Mouse (Mus musculus): ENCODE measurements at regions not wholly inside any gene's neighbourhood (a gene's known extent, or its start where the extent isn't known, plus 50 kb on each side); places are given as distances from the start of the nearest gene placed in this dataset.

GRCm38 (mm10) chr12:27496826-27497557, 154.6 kb upstream of the Sox11 start:
- ATAC-seq (replicated peaks; ENCODE audit: low FRiP score, low read depth), result no peak
- TF ChIP-seq CTCF (IDR thresholded peaks at IDR 0.05; ENCODE audit: low read depth), result no peak
- Histone ChIP-seq H3K36me3 (ENCODE audit: insufficient read depth, low read length) (no peaks in the 10 kb centered on the region), H3K4me1 (replicated peaks; ENCODE audit: insufficient read depth, low read length) (no peaks in the 10 kb centered on the region), H3K9me3 (replicated peaks; ENCODE audit: low read length) (no peaks in the 10 kb centered on the region), H3K4me3 (replicated peaks; ENCODE audit: low read depth, low read length) (no peak overlapping the region), H3K27ac (no peak overlapping the region), H3K4me2 (ENCODE audit: low read length) (no peak overlapping the region), H3K9ac (ENCODE audit: low read depth, low read length) (no peak overlapping the region), H3K27me3 (ENCODE audit: insufficient read depth, low read length) (no peaks in the 10 kb centered on the region)
- 65% methylated on average over 6 of the region's 6 CpGs for WGBS
- DNase-seq (ENCODE audit: low spot score), result no peak

- DNase-seq (ENCODE audit: low spot score) (peak; percentile 61), ATAC-seq (replicated peaks; ENCODE audit: low FRiP score, low read depth) (peak; percentile 65; the same call in 1 of the 2 replicates)
- Histone ChIP-seq H3K4me2 (ENCODE audit: low read length) (no peak overlapping the region), H3K9ac (ENCODE audit: low read depth, low read length) (no peak overlapping the region), H3K4me1 (replicated peaks; ENCODE audit: insufficient read depth, low read length) (no peaks in the 10 kb centered on the region), H3K36me3 (ENCODE audit: insufficient read depth, low read length) (no peaks in the 10 kb centered on the region), H3K9me3 (replicated peaks; ENCODE audit: low read length) (no peaks in the 10 kb centered on the region), H3K4me3 (replicated peaks; ENCODE audit: low read depth, low read length) (no peak overlapping the region), H3K27me3 (ENCODE audit: insufficient read depth, low read length) (no peaks in the 10 kb centered on the region), H3K27ac (no peak overlapping the region)
- 12% methylated on average over 2 of the region's 2 CpGs for WGBS
- no peak for TF ChIP-seq CTCF (IDR thresholded peaks at IDR 0.05; ENCODE audit: low read depth)
These were observed 149.9 kb upstream of the Sox11 start for GRCm38 (mm10) chr12:27492270-27492669.

- Histone ChIP-seq H3K9me3 (replicated peaks; ENCODE audit: low read length) (no peaks in the 10 kb centered on the region), H3K4me3 (replicated peaks; ENCODE audit: low read depth, low read length) (no peak overlapping the region), H3K27me3 (ENCODE audit: insufficient read depth, low read length) (no peaks in the 10 kb centered on the region), H3K4me1 (replicated peaks; ENCODE audit: insufficient read depth, low read length) (no peaks in the 10 kb centered on the region), H3K9ac (ENCODE audit: low read depth, low read length) (no peak overlapping the region), H3K27ac (no peak overlapping the region), H3K4me2 (ENCODE audit: low read length) (no peak overlapping the region), H3K36me3 (ENCODE audit: insufficient read depth, low read length) (no peaks in the 10 kb centered on the region)
- no peak for ATAC-seq (replicated peaks; ENCODE audit: low FRiP score, low read depth)
- no peak for TF ChIP-seq CTCF (IDR thresholded peaks at IDR 0.05; ENCODE audit: low read depth)
- no peak for DNase-seq (ENCODE audit: low spot score)
These were observed 138.9 kb upstream of the Sox11 start for GRCm38 (mm10) chr12:27481230-27481629.

GRCm38 (mm10) chr12:27479601-27480001, 137.2 kb upstream of the Sox11 start:
- Histone ChIP-seq H3K27ac (no peak overlapping the region), H3K9ac (ENCODE audit: low read depth, low read length) (no peak overlapping the region), H3K36me3 (ENCODE audit: insufficient read depth, low read length) (no peaks in the 10 kb centered on the region), H3K27me3 (ENCODE audit: insufficient read depth, low read length) (no peaks in the 10 kb centered on the region), H3K4me1 (replicated peaks; ENCODE audit: insufficient read depth, low read length) (no peaks in the 10 kb centered on the region), H3K4me2 (ENCODE audit: low read length) (no peak overlapping the region), H3K9me3 (replicated peaks; ENCODE audit: low read length) (no peaks in the 10 kb centered on the region), H3K4me3 (replicated peaks; ENCODE audit: low read depth, low read length) (no peak overlapping the region)
- no peak for TF ChIP-seq CTCF (IDR thresholded peaks at IDR 0.05; ENCODE audit: low read depth)
- DNase-seq (ENCODE audit: low spot score) (no peak), ATAC-seq (replicated peaks; ENCODE audit: low FRiP score, low read depth) (no peak)
- WGBS, result 93% methylated on average over 7 of the region's 7 CpGs

- WGBS, result 58% methylated on average over 4 of the region's 4 CpGs
These were observed 132.3 kb upstream of the Sox11 start for GRCm38 (mm10) chr12:27474631-27475030.

GRCm38 (mm10) chr12:27471557-27471956, 129.2 kb upstream of the Sox11 start:
- Histone ChIP-seq H3K27ac (no peak overlapping the region), H3K27me3 (ENCODE audit: insufficient read depth, low read length) (no peaks in the 10 kb centered on the region), H3K36me3 (ENCODE audit: insufficient read depth, low read length) (no peaks in the 10 kb centered on the region), H3K4me2 (ENCODE audit: low read length) (no peak overlapping the region), H3K4me3 (replicated peaks; ENCODE audit: low read depth, low read length) (no peak overlapping the region), H3K9ac (ENCODE audit: low read depth, low read length) (no peak overlapping the region), H3K4me1 (replicated peaks; ENCODE audit: insufficient read depth, low read length) (no peaks in the 10 kb centered on the region), H3K9me3 (replicated peaks; ENCODE audit: low read length) (no peaks in the 10 kb centered on the region)
- no peak for TF ChIP-seq CTCF (IDR thresholded peaks at IDR 0.05; ENCODE audit: low read depth)
- WGBS, result 39% methylated on average over 5 of the region's 5 CpGs
- ATAC-seq (replicated peaks; ENCODE audit: low FRiP score, low read depth), result no peak
- DNase-seq (ENCODE audit: low spot score), result no peak

More at GRCm38 (mm10) chr12:27474631-27475030, 132.3 kb upstream of the Sox11 start:
- no peak for TF ChIP-seq CTCF (IDR thresholded peaks at IDR 0.05; ENCODE audit: low read depth)
- no peak overlapping the region for H3K4me3 ChIP-seq (replicated peaks; ENCODE audit: low read depth, low read length)
- no peak overlapping the region for H3K9ac ChIP-seq (ENCODE audit: low read depth, low read length)
- no peaks in the 10 kb centered on the region for H3K36me3 ChIP-seq (ENCODE audit: insufficient read depth, low read length)
- no peak overlapping the region for H3K27ac ChIP-seq
- no peaks in the 10 kb centered on the region for H3K9me3 ChIP-seq (replicated peaks; ENCODE audit: low read length)
- no peaks in the 10 kb centered on the region for H3K4me1 ChIP-seq (replicated peaks; ENCODE audit: insufficient read depth, low read length)
- no peaks in the 10 kb centered on the region for H3K27me3 ChIP-seq (ENCODE audit: insufficient read depth, low read length)
- ATAC-seq (replicated peaks; ENCODE audit: low FRiP score, low read depth), result no peak
- no peak overlapping the region for H3K4me2 ChIP-seq (ENCODE audit: low read length)
- DNase-seq (ENCODE audit: low spot score), result peak; percentile 23

GRCm38 (mm10) chr12:27470346-27470745, 128.0 kb upstream of the Sox11 start:
- Histone ChIP-seq H3K9ac (ENCODE audit: low read depth, low read length) (no peak overlapping the region), H3K27ac (no peak overlapping the region), H3K4me3 (replicated peaks; ENCODE audit: low read depth, low read length) (no peak overlapping the region), H3K4me1 (replicated peaks; ENCODE audit: insufficient read depth, low read length) (no peaks in the 10 kb centered on the region), H3K9me3 (replicated peaks; ENCODE audit: low read length) (no peaks in the 10 kb centered on the region), H3K36me3 (ENCODE audit: insufficient read depth, low read length) (no peaks in the 10 kb centered on the region), H3K27me3 (ENCODE audit: insufficient read depth, low read length) (no peaks in the 10 kb centered on the region), H3K4me2 (ENCODE audit: low read length) (no peak overlapping the region)
- no peak for TF ChIP-seq CTCF (IDR thresholded peaks at IDR 0.05; ENCODE audit: low read depth)
- ATAC-seq (replicated peaks; ENCODE audit: low FRiP score, low read depth), result no peak
- no peak for DNase-seq (ENCODE audit: low spot score)
